Mouse (Mus musculus): Measurements from ENCODE around the gene Fip1l1.

Gene Fip1l1

GRCm38 (mm10) chr5:74535240-74536021 is at the start of gene Fip1l1:
Gene Fip1l1 (plus strand): TSS chr5:74535449.
- DNase-seq (ENCODE audit: low spot score), result peak; percentile 91

DNA sequence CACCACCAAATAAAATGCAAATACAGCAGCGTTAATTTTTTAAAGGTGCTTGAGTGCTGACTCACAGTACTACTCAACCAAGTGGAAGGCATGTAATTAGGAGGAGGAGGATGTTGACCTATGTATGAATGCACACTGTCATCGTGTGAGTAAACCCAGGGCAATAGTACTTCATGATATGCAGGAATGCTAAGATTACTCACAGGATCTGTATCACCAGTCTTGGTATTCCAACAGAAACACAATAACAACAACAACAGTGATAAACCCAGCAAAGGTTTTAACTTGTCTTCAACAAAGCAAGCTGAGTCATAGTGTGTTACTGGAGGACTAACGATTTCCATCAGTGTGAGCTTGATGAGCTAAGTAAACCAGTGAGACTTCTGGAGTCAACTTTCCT is 42.5 kb upstream of the Fip1l1 start:
- no peak for DNase-seq (ENCODE audit: low spot score)

GRCm38 (mm10) chr5:74511686-74512085 is 23.6 kb upstream of the Fip1l1 start:
- no peak for DNase-seq (ENCODE audit: low spot score)

- no peak for DNase-seq (ENCODE audit: low spot score)
Measured at GRCm38 (mm10) chr5:74527025-74527424, 8.2 kb upstream of the Fip1l1 start.

GRCm38 (mm10) chr5:74530785-74531184 is 4.5 kb upstream of the Fip1l1 start:
- no peak for DNase-seq (ENCODE audit: low spot score)

DNA sequence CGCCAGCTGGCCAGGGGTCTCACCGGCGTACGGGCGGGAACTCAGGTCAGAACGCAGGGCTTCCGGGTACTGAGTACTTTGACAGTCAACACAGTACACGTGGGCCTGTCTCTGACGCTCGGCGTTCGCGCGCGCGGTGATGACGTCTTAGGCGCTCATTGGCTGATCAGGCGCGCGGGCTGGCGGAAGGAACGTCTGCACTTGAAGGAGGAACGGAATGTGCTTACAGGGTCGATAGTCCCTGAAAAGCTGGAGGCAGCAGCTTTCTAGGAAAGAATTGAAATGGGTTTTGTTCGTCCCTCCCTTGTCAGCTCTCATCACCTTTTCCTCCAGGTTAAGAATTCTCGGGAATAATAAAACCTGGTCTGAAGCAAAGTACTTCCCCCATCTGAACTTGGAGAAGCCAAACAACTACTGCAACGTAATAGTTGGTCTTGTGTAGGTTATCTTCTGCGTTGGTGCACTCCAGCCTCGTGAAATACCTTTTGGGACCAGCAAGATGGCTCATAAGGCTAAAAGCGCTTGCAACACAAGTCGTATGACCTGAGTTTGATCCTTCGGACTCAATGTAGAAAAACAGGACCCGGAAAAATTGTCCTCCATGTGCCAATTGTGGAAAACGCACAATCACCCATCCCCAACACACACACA is 3.5 kb upstream of the Fip1l1 start, which contains the start of gene Scfd2:
Gene Scfd2, minus strand, starts transcription at position 130 of the 651 bp plus-strand sequence.
- DNase-seq (ENCODE audit: low spot score), result peak; percentile 96

- DNase-seq (ENCODE audit: low spot score), result no peak
Measured at GRCm38 (mm10) chr5:74536180-74536947, 1.1 kb downstream of the Fip1l1 start.

DNA sequence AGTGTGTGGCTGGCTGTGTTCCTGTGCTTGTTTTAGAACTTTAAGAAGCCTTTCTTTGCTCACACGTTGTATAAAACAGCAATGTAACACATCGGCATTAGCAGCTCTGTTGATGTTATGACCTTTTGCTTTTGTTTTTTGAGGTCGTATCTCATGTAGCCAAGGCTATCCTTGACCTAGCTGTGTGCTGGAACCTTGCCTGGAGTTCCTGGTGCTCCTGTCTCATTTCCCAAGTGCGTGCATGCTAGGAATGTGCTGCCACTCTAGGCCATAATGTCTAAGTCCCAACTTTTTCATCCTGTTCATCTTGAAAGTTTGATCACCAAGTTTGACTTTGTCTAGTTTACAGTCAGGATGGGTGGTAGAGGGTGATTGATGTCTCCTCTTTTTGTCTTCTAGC is 10.4 kb downstream of the Fip1l1 start:
- no peak for DNase-seq (ENCODE audit: low spot score)

GRCm38 (mm10) chr5:74549566-74549965 is 14.3 kb downstream of the Fip1l1 start:
- no peak for DNase-seq (ENCODE audit: low spot score)

DNA sequence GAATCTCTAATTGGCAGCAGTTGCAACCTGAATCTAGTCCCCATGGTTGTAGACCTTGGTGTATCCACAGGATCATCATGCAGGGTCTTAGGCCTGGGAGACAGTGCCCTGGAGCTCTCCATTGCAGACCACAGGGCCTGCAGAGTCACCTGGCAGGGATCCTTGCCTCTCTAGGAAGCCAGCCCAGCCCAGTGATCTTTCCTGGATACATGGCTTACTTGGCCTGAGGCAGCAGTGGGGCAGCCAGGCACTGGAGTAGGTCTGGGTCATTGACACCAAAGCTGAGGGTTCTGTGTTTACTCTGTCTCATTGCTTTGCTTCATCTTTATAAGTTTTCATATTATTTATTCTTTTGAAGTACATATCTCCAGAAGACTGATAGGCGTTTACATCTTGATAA is 25.9 kb downstream of the Fip1l1 start:
- DNase-seq (ENCODE audit: low spot score), result peak; percentile 16

DNA sequence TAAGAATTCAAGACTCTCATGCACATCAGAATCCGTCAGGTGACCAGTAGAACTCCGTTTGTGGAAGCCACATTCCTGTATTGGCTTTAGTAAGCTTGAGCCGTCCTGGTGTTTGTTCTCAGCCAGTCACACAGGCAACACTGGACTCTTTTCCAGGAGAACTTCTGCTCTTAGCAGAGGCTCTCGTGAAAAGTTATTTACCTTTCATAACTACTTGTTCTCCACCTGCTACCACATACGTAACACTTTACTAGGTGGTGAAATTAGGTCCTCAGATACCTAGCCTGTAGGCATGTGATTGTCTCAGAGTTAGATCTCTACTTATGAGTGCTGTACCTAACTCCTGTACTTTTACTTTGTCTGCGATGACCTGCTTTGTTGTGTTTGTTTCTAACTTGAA is 36.5 kb downstream of the Fip1l1 start:
- DNase-seq (ENCODE audit: low spot score), result no peak

- DNase-seq (ENCODE audit: low spot score), result no peak
Measured at GRCm38 (mm10) chr5:74589133-74589532, 53.9 kb downstream of the Fip1l1 start.

- DNase-seq (ENCODE audit: low spot score), result no peak
Measured at GRCm38 (mm10) chr5:74591413-74591812, 56.2 kb downstream of the Fip1l1 start.

GRCm38 (mm10) chr5:74593147-74593546 is 57.9 kb downstream of the Fip1l1 start:
- no peak for DNase-seq (ENCODE audit: low spot score)

- no peak for DNase-seq (ENCODE audit: low spot score)
Measured at GRCm38 (mm10) chr5:74600010-74600409, 64.8 kb downstream of the Fip1l1 start.

DNA sequence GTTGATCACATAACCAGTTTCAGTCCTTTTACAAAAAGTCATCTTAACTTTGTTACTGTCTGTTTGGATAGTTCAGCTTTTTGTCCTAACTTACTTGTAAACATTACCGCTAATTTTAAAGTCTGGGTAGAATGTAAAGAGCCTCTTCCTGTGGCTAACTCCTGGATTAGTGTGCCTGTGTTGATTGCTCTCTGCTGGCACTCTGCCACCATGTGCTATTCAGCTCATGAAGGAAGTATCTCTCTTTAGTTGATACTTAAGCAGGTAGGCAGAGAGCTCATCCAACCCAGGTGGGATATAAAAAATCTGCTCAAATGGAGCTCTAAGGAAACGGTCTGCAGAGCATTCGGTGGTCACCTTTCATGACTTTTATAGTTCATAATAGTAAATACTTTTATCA is 65.9 kb downstream of the Fip1l1 start:
- no peak for DNase-seq (ENCODE audit: low spot score)

DNA sequence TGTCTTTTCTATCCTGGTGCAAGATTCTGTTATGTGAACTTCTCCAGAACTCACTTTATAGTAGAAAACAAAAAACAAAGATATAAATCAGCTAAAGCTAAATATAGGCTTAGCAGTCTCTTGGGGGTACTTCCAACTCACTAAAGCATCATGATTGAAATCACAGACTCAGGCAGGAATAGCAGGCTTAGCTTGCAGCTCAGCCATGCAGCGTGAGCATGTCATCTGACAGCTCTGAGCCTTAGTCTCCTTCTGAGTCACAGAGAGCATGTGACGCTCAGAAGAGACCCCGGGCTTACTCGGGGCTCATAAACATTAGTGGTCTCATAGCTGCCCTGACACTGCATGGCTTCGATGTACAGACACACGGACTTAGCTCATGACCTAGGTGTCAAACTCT is 66.7 kb downstream of the Fip1l1 start:
- no peak for DNase-seq (ENCODE audit: low spot score)

DNA sequence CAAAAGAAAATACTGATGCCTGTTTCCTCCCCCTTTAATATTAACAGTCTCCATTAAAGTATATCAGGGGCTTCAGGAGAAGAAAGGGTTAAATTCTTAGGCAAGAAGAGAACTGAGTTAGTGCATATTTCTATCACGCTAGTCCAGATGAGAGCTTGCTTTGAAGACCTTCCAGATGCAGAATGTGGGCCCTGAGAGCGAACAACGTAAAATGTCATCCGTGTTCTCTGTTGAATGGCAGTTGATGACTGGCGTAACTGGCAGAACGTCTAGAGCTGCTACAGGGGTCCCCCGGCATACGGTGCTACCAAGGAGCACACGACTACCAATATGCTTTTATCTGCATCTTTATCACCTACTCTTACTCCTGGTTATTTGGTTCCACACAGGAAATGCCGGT is 67.1 kb downstream of the Fip1l1 start:
- DNase-seq (ENCODE audit: low spot score), result no peak

DNA sequence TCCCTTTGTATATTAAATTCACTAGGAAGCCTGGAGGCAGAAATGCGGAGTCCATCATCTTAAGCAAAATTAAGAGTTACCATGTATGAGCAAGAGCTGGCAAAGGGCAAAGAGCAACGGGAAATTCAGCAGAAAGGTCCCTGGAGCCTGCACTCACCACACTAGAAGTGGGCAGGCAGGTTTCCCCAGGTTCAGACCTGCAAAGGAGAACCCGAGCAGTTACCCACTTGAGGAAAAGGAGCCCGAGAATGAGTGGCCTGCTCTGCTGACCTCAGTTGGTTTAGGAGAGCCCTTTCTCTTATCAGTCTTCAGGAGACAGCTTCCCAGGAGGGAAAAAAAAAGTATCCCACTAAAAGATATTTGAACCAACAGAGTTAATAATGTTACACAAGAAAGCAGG is 68.1 kb downstream of the Fip1l1 start:
- DNase-seq (ENCODE audit: low spot score), result no peak

- no peak for DNase-seq (ENCODE audit: low spot score)
Measured at GRCm38 (mm10) chr5:74606213-74606612, 71.0 kb downstream of the Fip1l1 start.

GRCm38 (mm10) chr5:74610511-74610910 is 75.3 kb downstream of the Fip1l1 start:
- no peak for DNase-seq (ENCODE audit: low spot score)

DNA sequence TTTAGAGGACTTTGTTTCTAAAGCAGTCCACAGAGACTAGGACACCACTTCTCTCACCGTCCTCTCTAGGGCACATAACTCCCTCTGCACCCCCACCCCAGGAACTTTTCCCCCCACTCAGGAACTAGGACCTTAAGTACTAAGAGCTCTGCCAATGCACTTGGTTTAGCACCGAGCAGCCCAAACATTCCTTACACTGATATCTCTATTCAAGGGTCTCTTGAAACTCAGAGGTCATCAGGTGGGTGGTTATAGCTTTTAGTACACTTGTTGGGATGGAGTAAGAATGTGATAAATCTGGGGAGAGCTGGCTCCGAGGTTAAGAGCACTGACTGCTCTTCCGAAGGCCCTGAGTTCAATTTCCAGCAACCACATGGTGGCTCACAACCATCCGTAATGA is 77.5 kb downstream of the Fip1l1 start:
- DNase-seq (ENCODE audit: low spot score), result no peak

Measured in ovary, postnatal 36 days (tissue).